Mouse (Mus musculus): ENCODE results near the gene Wnt4.

The Wnt4 gene

DNA sequence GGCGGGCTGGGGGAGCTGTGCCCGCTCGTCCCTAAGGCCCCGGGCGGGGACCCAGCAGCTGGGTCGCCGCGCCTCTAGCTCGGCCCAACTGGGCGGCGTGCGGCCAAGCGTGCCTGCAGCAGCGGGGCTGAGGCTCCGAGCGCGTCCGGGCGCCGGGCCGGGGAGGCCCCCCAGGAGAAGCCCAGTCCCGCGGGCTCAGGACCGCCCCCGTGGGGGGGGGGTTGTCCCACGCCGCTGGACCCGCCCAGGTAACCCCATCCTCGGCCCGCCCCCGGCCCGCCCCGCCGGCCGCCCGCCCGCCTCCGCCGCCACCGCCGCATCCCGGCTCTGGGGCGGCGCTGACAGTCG, at the start of gene Wnt4:
Wnt4 (plus strand) TSS at position 324 of the 348 bp plus-strand sequence.
- peak; percentile 55 for DNase-seq

GRCm38 (mm10) chr4:137228566-137229115, 48.6 kb upstream of the Wnt4 start:
- no peak for DNase-seq

DNA sequence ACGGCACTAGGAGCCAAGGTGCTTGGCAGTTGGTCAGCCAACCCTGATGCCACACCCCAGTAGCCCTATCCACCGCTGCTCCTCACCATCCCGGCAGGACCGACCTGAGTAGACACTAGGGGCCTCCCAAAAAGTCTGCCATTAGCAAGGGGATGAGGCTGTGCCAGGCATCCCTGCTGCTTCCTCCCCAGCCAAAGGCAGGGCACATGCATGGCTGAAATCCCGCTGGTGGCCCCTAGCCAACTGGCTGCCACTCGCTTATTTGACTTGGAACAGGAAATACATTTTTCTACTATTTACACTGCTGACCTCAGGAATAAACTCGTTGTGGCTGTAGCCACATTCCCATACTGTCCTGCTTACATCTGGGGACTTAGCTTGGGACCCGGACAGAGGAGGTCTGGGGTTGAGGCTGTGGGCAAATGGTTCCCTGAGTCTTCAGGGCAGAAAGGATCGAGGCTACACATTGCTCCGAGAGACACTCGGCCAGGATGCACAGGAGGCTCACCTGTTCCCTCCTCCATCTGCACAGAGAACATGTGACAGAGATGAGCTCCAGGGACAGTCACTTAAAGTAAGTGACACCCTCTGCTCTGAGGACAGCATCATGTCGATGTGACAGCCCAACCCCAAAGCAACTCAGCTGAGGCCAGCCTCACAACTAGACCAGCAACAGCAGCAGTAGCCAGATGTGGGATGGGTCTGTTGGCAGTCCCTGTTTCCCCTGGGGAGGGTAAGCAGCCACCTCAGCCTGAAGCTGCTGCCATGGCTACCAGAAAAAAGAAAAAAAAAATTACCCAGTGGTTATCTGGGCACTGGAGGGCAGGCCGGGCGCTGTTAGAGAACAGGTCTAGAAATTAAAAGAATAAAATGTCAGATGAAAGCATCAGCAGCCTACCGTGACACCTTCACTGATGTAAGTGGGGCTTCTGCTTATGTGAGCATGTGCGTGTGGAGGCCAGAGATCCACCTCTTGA, 45.5 kb upstream of the Wnt4 start:
- no peak for DNase-seq

- DNase-seq, result no peak
Measured at GRCm38 (mm10) chr4:137233632-137234031, 43.7 kb upstream of the Wnt4 start.

GRCm38 (mm10) chr4:137234444-137234843, 42.8 kb upstream of the Wnt4 start:
- no peak for DNase-seq

- DNase-seq, result peak; percentile 44
Measured at GRCm38 (mm10) chr4:137235368-137235767, 41.9 kb upstream of the Wnt4 start.

GRCm38 (mm10) chr4:137244883-137245282, 32.4 kb upstream of the Wnt4 start:
- DNase-seq, result no peak

GRCm38 (mm10) chr4:137250333-137250732, 27.0 kb upstream of the Wnt4 start:
- no peak for DNase-seq

DNA sequence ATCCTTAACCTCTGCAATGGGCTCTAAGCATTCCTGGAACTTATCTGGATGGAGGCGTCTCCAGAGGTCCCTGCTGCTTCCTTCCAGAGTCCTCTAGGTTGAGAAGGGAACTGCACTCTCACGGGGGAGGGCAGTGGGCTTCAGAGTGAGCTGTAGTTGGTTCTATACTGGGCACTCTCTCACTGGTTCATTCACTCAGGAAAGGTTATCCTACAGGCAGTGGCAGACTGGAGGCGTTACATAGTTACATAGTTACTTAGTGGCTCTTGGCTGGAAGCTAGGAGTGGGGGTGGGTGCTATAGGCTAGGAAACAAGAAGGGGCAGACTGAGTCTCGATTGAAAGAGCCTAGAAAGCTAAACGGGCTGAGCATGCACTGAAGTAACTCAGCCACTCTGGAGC, 26.4 kb upstream of the Wnt4 start:
- DNase-seq, result peak; percentile 30

DNA sequence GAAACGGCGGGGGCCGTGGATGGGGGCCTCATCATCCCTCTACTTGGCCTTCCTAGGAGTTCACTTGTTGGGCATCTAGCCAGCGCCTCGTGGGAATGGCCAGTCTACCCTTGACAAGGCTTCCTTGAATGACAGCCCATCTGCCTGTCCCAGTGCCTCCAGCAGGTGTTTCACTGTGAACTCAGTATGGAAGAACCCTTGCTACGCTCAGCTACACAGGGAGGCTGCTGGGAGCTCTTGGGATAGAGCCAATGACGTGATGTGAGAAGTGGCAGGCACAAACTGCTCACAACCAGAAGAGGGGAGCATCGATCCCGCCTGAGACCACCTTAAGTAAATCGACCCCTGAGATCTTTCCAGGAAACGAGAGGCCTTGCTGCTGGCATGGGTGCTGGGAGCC, 23.7 kb upstream of the Wnt4 start:
- no peak for DNase-seq

DNA sequence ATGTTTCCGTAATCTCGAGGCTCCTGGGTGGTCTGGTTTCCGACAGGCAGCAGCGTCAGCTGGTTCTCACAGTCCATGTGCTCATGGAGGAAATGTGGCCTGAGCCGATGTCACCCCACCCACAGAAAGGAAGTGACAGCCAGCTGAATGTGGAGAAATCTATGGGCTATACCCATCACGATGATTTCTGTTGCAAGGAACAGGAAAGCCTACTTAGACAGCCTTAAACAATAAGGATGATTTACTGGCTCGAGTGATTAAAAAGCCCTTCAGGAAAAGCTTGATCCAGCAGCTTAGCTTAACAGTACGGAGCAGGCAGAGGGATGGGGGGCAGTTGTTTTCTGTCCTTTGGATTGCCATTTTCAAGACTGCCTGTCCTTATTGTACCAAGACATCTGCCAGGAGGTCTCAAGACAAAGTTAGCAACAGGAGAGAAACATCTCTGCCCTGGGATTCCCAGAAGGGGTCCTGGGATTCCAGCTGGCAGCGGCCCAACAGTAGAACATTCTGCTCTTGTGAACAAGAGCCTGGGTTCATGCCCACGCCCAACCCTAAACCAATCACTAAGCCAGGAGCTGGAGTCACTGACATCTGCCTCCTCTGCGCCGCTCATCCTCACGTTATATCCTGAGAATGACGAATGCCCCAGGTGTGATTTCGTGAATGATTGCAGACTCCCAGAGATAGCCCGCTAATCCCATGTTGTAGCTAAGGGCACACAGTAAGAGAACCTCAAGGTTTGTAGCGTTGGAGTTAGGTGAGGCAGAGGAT, 22.9 kb upstream of the Wnt4 start:
- no peak for DNase-seq

DNA sequence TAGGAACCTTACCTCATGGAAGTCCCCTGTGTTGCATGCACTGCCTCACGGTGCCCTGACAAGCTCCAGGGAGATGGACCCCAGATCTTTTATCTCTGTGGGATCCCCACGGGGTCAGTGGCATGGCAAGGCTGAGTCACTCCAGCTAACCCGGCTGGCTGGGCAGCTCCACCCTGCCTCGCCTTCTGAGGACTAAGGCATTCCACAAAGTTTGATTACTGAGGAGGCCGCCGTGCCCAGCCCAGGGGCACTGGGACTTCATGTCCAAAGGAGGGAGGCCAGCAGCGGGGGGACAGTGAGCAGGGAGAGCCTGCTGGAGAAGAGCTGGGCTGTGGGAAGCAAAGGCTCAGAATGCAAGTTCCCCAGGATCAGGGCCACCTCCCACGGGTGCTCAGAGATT, 21.7 kb upstream of the Wnt4 start:
- DNase-seq, result no peak

GRCm38 (mm10) chr4:137261826-137262225, 15.5 kb upstream of the Wnt4 start:
- DNase-seq, result no peak

DNA sequence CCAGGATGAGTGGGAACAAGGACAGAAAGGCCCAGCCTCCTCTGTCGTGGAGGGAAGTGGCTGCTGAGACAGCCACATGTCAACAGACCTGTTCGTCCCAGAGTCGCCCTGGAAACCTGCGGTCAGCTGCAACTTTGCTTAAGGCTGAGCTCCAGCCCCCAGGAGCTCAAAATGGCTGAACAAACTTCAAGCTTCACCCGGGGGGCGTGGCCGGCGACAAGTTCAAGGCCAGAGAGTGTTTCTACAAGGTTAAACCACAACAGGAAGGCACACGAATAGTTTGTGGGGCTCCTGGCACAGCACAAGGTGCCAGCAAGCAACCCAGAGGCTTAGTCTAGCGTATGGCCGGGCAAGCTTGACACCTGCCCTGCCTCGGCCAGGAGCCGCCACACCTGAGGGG, 13.2 kb upstream of the Wnt4 start:
- no peak for DNase-seq

- DNase-seq, result no peak
Measured at GRCm38 (mm10) chr4:137265116-137265515, 12.2 kb upstream of the Wnt4 start.

- no peak for DNase-seq
Measured at GRCm38 (mm10) chr4:137268541-137268940, 8.7 kb upstream of the Wnt4 start.

GRCm38 (mm10) chr4:137271856-137272255, 5.4 kb upstream of the Wnt4 start:
- no peak for DNase-seq

GRCm38 (mm10) chr4:137274304-137274703, 3.0 kb upstream of the Wnt4 start:
- DNase-seq, result no peak

GRCm38 (mm10) chr4:137276443-137277165, 685 bp upstream of the Wnt4 start:
- DNase-seq, result no peak

DNA sequence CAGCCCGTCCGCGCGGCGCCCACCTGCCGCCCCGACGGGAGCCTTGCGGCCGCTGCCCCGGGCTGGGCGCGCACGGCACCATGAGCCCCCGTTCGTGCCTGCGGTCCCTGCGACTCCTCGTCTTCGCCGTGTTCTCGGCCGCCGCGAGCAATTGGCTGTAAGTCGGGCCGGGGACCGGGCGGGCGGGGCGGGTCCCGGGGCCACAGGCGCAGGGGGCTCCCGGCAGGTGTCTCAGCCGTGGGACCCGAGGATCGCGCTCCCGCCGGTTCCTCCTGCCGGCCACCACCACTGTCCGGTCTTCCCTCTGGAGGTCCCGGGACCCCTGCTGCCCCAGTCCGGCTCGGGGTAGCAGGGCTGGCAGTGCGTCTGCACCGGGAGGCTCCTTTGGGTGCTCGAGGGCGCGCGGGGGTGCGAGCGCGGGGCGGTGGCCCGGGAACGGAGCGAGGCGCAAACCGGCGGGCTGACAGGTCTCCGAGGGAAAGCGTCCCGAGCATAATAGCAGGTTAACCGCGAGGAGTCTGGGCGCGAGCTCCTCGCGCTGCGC, 383 bp downstream of the Wnt4 start:
- no peak for DNase-seq

GRCm38 (mm10) chr4:137278144-137279040, 1.1 kb downstream of the Wnt4 start:
- peak; percentile 57 for DNase-seq

- no peak for DNase-seq
Measured at GRCm38 (mm10) chr4:137279346-137279745, 2.1 kb downstream of the Wnt4 start.
